Mouse (Mus musculus) limb, embryonic 12.5 days (tissue): Measurements from ENCODE around the gene Nudt9. TPM values are rescaled to one million over a fixed set of nuclear protein-coding genes. Genes with fewer than 3 reads are reported as not detected.

Source experiments
- ATAC-seq: fragments of 200-750 bp; cut with Nextera tagmentation; 2 replicates; pipeline ENCODE4 v1.8.0; 2017; ENCODE audit warnings: low read depth, moderate TSS enrichment; ENCODE audit not compliant: insufficient number of reproducible peaks, insufficient read depth, low FRiP score, low TSS enrichment
- H3K27ac ChIP-seq: fragments of 300-500 bp; sonication (generic); 2 replicates; pipeline ENCODE4 v1.5.1; 2016; ENCODE audit warnings: mild to moderate bottlenecking, moderate library complexity
- H3K27me3 ChIP-seq: fragments of 300-500 bp; sonication (generic); 2 replicates; pipeline ENCODE4 v1.6.1; 2016; ENCODE audit warnings: mild to moderate bottlenecking, moderate library complexity
- H3K36me3 ChIP-seq: fragments of 300-500 bp; sonication (generic); 2 replicates; pipeline ENCODE4 v1.6.1; 2016; ENCODE audit warnings: mild to moderate bottlenecking, moderate library complexity
- H3K4me1 ChIP-seq: fragments of 300-500 bp; sonication (generic); replicated peaks from 2 replicates; pipeline ENCODE4 v1.6.1; 2016
- H3K4me2 ChIP-seq: fragments of 300-500 bp; sonication (generic); 2 replicates; pipeline ENCODE4 v1.6.1; 2016; ENCODE audit warnings: mild to moderate bottlenecking, moderate library complexity
- H3K4me3 ChIP-seq: fragments of 300-500 bp; sonication (generic); replicated peaks from 2 replicates; pipeline ENCODE4 v1.5.1; 2016; ENCODE audit warnings: mild to moderate bottlenecking
- H3K9ac ChIP-seq: fragments of 300-500 bp; sonication (generic); replicated peaks from 2 replicates; pipeline ENCODE4 v1.6.1; 2016; ENCODE audit warnings: mild to moderate bottlenecking, moderate library complexity
- H3K9me3 ChIP-seq: fragments of 300-500 bp; sonication (generic); 2 replicates; pipeline ENCODE4 v1.6.1; 2016; ENCODE audit warnings: mild to moderate bottlenecking, moderate library complexity
- WGBS: fragments of 180-500 bp; shearing (Covaris S2); methylation state at CpG from one replicate; pipeline ENCODE4 v1.1.7; 2016; 5-methylcytosine and 5-hydroxymethylcytosine counted together
- polyA plus RNA-seq: library from polyadenylated mRNA; unstranded; fragments of >200 nt; fragmentation: Nextera tagmentation; extraction: Ambion mirVana; gene quantifications from 2 replicates; pipeline ENCODE4 v1.2.1, GENCODE M21; 2016

The Nudt9 gene
- polyA plus RNA-seq, 1 experiment from 2014 or later = 66.1 TPM

- H3K36me3 ChIP-seq = no peaks in the 10 kb centered on the region; the same call in 1 of the 2 replicates
- no peak overlapping the region for H3K4me3 ChIP-seq
- 81% methylated on average over 9 of the region's 9 CpGs for WGBS
- no peaks in the 10 kb centered on the region for H3K9me3 ChIP-seq
- no peak overlapping the region for H3K27ac ChIP-seq
- no peak overlapping the region for H3K9ac ChIP-seq
- no peak overlapping the region for H3K4me2 ChIP-seq
- H3K4me1 ChIP-seq = 0 out of 2 replicates have a peak, but pooled peaks cover 3% of the 10 kb centered on the region
- no peak for ATAC-seq
- no peaks in the 10 kb centered on the region for H3K27me3 ChIP-seq
Observed at GRCm38 (mm10) chr5:104085366-104085765, 39.3 kb downstream of the Nudt9 start.

GRCm38 (mm10) chr5:104089751-104090150 is 43.6 kb downstream of the Nudt9 start:
- no peaks in the 10 kb centered on the region for H3K27me3 ChIP-seq
- no peak for ATAC-seq
- H3K9ac ChIP-seq = no peak overlapping the region
- no peak overlapping the region for H3K27ac ChIP-seq
- no peak overlapping the region for H3K4me3 ChIP-seq
- no peaks in the 10 kb centered on the region for H3K9me3 ChIP-seq
- no peaks in the 10 kb centered on the region; the same call in 1 of the 2 replicates for H3K36me3 ChIP-seq
- H3K4me1 ChIP-seq = 0 out of 2 replicates have a peak, but pooled peaks cover 6% of the 10 kb centered on the region
- 76% methylated on average over 2 of the region's 2 CpGs for WGBS
- no peak overlapping the region for H3K4me2 ChIP-seq

- WGBS = 58% methylated on average over 11 of the region's 11 CpGs
- Histone ChIP-seq H3K9me3 (no peaks in the 10 kb centered on the region), H3K36me3 (no peaks in the 10 kb centered on the region), H3K27me3 (no peaks in the 10 kb centered on the region), H3K4me3 (no peak overlapping the region), H3K4me1 (peaks cover 17% of the 10 kb centered on the region), H3K4me2 (peak overlapping the region; percentile 31), H3K9ac (no peak overlapping the region), H3K27ac (0 out of 2 replicates have a peak overlapping the region, but pooled peaks have one; percentile 60)
- no peak for ATAC-seq
Observed at GRCm38 (mm10) chr5:104095416-104096077, 49.4 kb downstream of the Nudt9 start.

- H3K9me3 ChIP-seq = no peaks in the 10 kb centered on the region
- peak overlapping the region; percentile 31 for H3K4me2 ChIP-seq
- no peak; the same call in 1 of the 2 replicates for ATAC-seq
- no peaks in the 10 kb centered on the region for H3K27me3 ChIP-seq
- H3K27ac ChIP-seq = peak overlapping the region; percentile 60; the same call in 1 of the 2 replicates
- peaks cover 16% of the 10 kb centered on the region for H3K4me1 ChIP-seq
- 47% methylated on average over 16 of the region's 16 CpGs for WGBS
- H3K36me3 ChIP-seq = no peaks in the 10 kb centered on the region
- no peak overlapping the region for H3K9ac ChIP-seq
- H3K4me3 ChIP-seq = no peak overlapping the region
Observed at GRCm38 (mm10) chr5:104096078-104096938, 50.2 kb downstream of the Nudt9 start.

- no peaks in the 10 kb centered on the region for H3K27me3 ChIP-seq
- H3K36me3 ChIP-seq = no peaks in the 10 kb centered on the region
- H3K27ac ChIP-seq = 0 out of 2 replicates have a peak overlapping the region, but pooled peaks have one; percentile 7
- H3K4me1 ChIP-seq = peaks cover 19% of the 10 kb centered on the region
- 14% methylated on average over 10 of the region's 10 CpGs for WGBS
- H3K9me3 ChIP-seq = no peaks in the 10 kb centered on the region
- ATAC-seq = 0 out of 2 replicates have a peak, but pooled peaks have one; percentile 31
- no peak overlapping the region for H3K9ac ChIP-seq
- no peak overlapping the region for H3K4me3 ChIP-seq
- no peak overlapping the region for H3K4me2 ChIP-seq
Observed at GRCm38 (mm10) chr5:104101678-104102531, 55.8 kb downstream of the Nudt9 start.

DNA sequence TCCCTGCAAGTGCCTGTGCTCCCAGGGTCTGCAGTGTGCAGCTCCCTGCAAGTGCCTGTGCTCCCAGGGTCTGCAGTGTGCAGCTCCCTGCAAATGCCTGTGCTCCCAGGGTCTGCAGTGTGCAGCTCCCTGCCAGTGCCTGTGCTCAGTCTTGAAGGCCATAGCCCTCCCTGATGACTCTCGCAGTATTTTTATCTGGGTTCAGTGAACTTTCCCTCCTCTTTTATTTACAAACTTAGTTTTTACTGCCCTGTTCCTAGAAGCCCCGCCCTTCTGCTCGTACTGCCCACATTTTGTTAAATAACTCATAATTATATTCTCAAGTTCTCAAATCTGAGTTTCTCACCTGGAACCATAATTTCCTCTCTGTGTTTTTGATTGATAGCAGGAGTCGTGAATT is 57.1 kb downstream of the Nudt9 start:
- H3K4me3 ChIP-seq = no peak overlapping the region
- no peak overlapping the region for H3K4me2 ChIP-seq
- no peaks in the 10 kb centered on the region for H3K9me3 ChIP-seq
- 61% methylated on average over 4 of the region's 4 CpGs for WGBS
- peaks cover 29% of the 10 kb centered on the region for H3K4me1 ChIP-seq
- no peak for ATAC-seq
- H3K9ac ChIP-seq = no peak overlapping the region
- no peaks in the 10 kb centered on the region for H3K27me3 ChIP-seq
- no peaks in the 10 kb centered on the region for H3K36me3 ChIP-seq
- no peak overlapping the region for H3K27ac ChIP-seq

DNA sequence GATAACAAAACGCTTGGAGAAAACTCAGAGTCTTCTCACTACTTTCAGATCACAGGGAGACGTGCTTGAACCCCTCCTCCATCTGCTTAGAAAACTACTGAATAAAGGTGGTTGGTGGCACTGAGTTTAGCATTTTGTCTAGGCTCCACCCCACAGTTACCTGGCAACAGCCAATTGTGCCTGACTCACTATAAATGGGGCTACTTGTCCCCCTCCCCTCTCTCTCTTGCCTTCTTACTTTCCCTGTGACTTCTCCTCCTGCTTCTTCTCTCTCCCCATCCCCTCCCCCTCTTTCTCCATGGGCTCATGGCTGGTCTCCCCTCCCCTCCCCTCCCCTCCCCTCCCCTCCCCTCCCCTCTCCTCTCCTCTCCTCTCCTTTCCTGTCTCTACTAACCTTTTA is 58.0 kb downstream of the Nudt9 start:
- H3K9me3 ChIP-seq = no peaks in the 10 kb centered on the region
- ATAC-seq = no peak
- H3K4me3 ChIP-seq = no peak overlapping the region
- H3K27ac ChIP-seq = no peak overlapping the region
- no peaks in the 10 kb centered on the region for H3K36me3 ChIP-seq
- no peak overlapping the region for H3K4me2 ChIP-seq
- no peak overlapping the region for H3K9ac ChIP-seq
- WGBS = 62% methylated on average over 2 of the region's 2 CpGs
- peaks cover 38% of the 10 kb centered on the region for H3K4me1 ChIP-seq
- H3K27me3 ChIP-seq = no peaks in the 10 kb centered on the region

GRCm38 (mm10) chr5:104108127-104108875 is 62.2 kb downstream of the Nudt9 start:
- Histone ChIP-seq H3K4me3 (0 out of 2 replicates have a peak overlapping the region, but pooled peaks have one; percentile 20), H3K36me3 (no peaks in the 10 kb centered on the region), H3K4me2 (peak overlapping the region; percentile 46), H3K27me3 (no peaks in the 10 kb centered on the region), H3K9me3 (no peaks in the 10 kb centered on the region), H3K27ac (peak overlapping the region; percentile 76), H3K9ac (no peak overlapping the region), H3K4me1 (peaks cover 46% of the 10 kb centered on the region)
- peak; percentile 45; the same call in 1 of the 2 replicates for ATAC-seq
- 39% methylated on average over 11 of the region's 11 CpGs for WGBS

GRCm38 (mm10) chr5:104108879-104109369 is 62.8 kb downstream of the Nudt9 start:
- Histone ChIP-seq H3K9ac (no peak overlapping the region), H3K4me1 (peaks cover 52% of the 10 kb centered on the region), H3K27ac (peak overlapping the region; percentile 76; the same call in 1 of the 2 replicates), H3K9me3 (no peaks in the 10 kb centered on the region), H3K4me2 (peak overlapping the region; percentile 46), H3K27me3 (no peaks in the 10 kb centered on the region), H3K4me3 (peak overlapping the region; percentile 20), H3K36me3 (no peaks in the 10 kb centered on the region)
- peak; percentile 27; the same call in 1 of the 2 replicates for ATAC-seq
- WGBS = 31% methylated on average over 18 of the region's 18 CpGs

DNA sequence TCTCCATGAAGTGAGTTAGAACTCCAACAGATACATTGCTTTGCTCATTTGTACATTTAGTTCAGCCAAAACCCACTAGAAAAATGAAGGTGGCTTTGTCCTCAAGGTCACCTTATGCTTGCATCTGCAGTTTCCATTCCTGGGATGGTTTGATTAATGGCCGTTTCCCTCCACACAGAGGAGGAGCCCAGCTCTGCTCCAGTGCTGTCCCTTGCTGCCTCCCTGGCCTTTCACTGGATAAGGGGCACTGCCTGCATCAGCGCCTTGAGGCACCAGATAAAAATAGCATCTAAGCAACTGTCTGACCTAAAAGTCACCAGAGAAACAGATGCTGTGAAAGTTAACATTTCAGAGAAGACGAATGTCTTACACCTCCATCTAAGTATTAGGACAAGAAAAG is 63.4 kb downstream of the Nudt9 start:
- H3K36me3 ChIP-seq = no peaks in the 10 kb centered on the region
- no peak overlapping the region for H3K27ac ChIP-seq
- H3K27me3 ChIP-seq = no peaks in the 10 kb centered on the region
- no peak overlapping the region for H3K9ac ChIP-seq
- WGBS = 44% methylated on average over 3 of the region's 3 CpGs
- H3K9me3 ChIP-seq = no peaks in the 10 kb centered on the region
- no peak for ATAC-seq
- H3K4me3 ChIP-seq = no peak overlapping the region
- H3K4me1 ChIP-seq = peaks cover 53% of the 10 kb centered on the region
- peak overlapping the region; percentile 46 for H3K4me2 ChIP-seq
